8 mouse cellular contexts compared by ENCODE assay signal in genomic region chr4:98004986-98005385, GRCm38 (mm10).
DNase-seq lines count a peak whose midpoint lies in the region; ATAC-seq and TF ChIP-seq lines count a peak whose summit lies in the region.

No protein-coding gene starts in this region.

- no peak for DNase-seq in gastrocnemius, adult 2 months
- DNase-seq in gastrocnemius, postnatal 25 days: no peak
- DNase-seq in lung, embryonic 14.5 days: no peak
- no peak for DNase-seq in lung, postnatal 14 days
- DNase-seq in hindbrain, postnatal 0 days (ENCODE audit: low spot score): no peak
- DNase-seq in right cerebral cortex, adult 2 months (ENCODE audit: low spot score in 2 of 2): no peak
- DNase-seq in testis, postnatal 14 days (ENCODE audit: low spot score): no peak

- H3K9ac ChIP-seq in lung, embryonic 14.5 days: peak overlapping the region; percentile 40
- no peak overlapping the region for H3K9ac ChIP-seq in hindbrain, postnatal 0 days (replicated peaks; ENCODE audit: low read length)
- H3K9ac ChIP-seq in neural tube, embryonic 14.5 days (replicated peaks; ENCODE audit: low read depth, low read length): no peak overlapping the region

- 63% methylated on average over 6 of the region's 6 CpGs for WGBS in lung, embryonic 14.5 days
- 63% methylated on average over 6 of the region's 6 CpGs for WGBS in hindbrain, postnatal 0 days
- 40% methylated on average over 6 of the region's 6 CpGs for WGBS in neural tube, embryonic 14.5 days

- no peak overlapping the region; the same call in 1 of the 2 replicates for H3K4me2 ChIP-seq in lung, embryonic 14.5 days
- no peak overlapping the region for H3K4me2 ChIP-seq in hindbrain, postnatal 0 days (ENCODE audit: low read depth, low read length)
- H3K4me2 ChIP-seq in neural tube, embryonic 14.5 days (ENCODE audit: low read depth, low read length): no peak overlapping the region

- H3K36me3 ChIP-seq in lung, embryonic 14.5 days (ENCODE audit: insufficient read depth): peaks cover 8% of the 10 kb centered on the region; the same call in 1 of the 2 replicates
- no peaks in the 10 kb centered on the region for H3K36me3 ChIP-seq in hindbrain, postnatal 0 days (ENCODE audit: insufficient read depth, low read length)
- no peaks in the 10 kb centered on the region for H3K36me3 ChIP-seq in neural tube, embryonic 14.5 days (ENCODE audit: control insufficient read depth, insufficient read depth, low read length)

- no peaks in the 10 kb centered on the region for H3K27me3 ChIP-seq in lung, embryonic 14.5 days (ENCODE audit: insufficient read depth, low read length)
- H3K27me3 ChIP-seq in hindbrain, postnatal 0 days (ENCODE audit: insufficient read depth, low read length): no peaks in the 10 kb centered on the region
- no peaks in the 10 kb centered on the region for H3K27me3 ChIP-seq in neural tube, embryonic 14.5 days (ENCODE audit: control insufficient read depth, insufficient read depth, low read length)

- TF ChIP-seq CTCF in gastrocnemius, adult 2 months (IDR thresholded peaks at IDR 0.05): no peak
- no peak for TF ChIP-seq CTCF in lung, embryonic 14.5 days (IDR thresholded peaks at IDR 0.05; ENCODE audit: low read depth)
- no peak for TF ChIP-seq CTCF in hindbrain, postnatal 0 days (IDR thresholded peaks at IDR 0.05; ENCODE audit: low read depth)

- peak overlapping the region; percentile 87 for H3K27ac ChIP-seq in gastrocnemius, adult 2 months
- H3K27ac ChIP-seq in lung, embryonic 14.5 days (ENCODE audit: low read depth): peak overlapping the region; percentile 95
- peak overlapping the region; percentile 78; the same call in 1 of the 2 replicates for H3K27ac ChIP-seq in hindbrain, postnatal 0 days
- H3K27ac ChIP-seq in neural tube, embryonic 14.5 days (ENCODE audit: low read depth, low read length): peak overlapping the region; percentile 63; the same call in 1 of the 2 replicates

- H3K4me1 ChIP-seq in lung, embryonic 14.5 days (ENCODE audit: insufficient read depth): peaks cover 22% of the 10 kb centered on the region
- H3K4me1 ChIP-seq in hindbrain, postnatal 0 days (ENCODE audit: insufficient read depth, low read length): peaks cover 14% of the 10 kb centered on the region; the same call in 1 of the 2 replicates
- H3K4me1 ChIP-seq in neural tube, embryonic 14.5 days (ENCODE audit: control insufficient read depth, insufficient read depth, low read length): peaks cover 31% of the 10 kb centered on the region

- ATAC-seq in lung, embryonic 14.5 days (ENCODE audit: insufficient read depth): no peak
- ATAC-seq in hindbrain, postnatal 0 days: no peak
- ATAC-seq in neural tube, embryonic 14.5 days (ENCODE audit: low read depth): no peak

- intact Hi-C loops in gastrocnemius, adult 2 months (cut with DNase I): loop anchor here (1.0 to 10.0 kb wide), 5 partner anchors 104 to 320 kb away; partner anchors contain the start of gene E130114P18Rik

- no peaks in the 10 kb centered on the region for H3K9me3 ChIP-seq in lung, embryonic 14.5 days (ENCODE audit: low read depth, low read length)
- H3K9me3 ChIP-seq in hindbrain, postnatal 0 days (ENCODE audit: low read length): no peaks in the 10 kb centered on the region
- H3K9me3 ChIP-seq in neural tube, embryonic 14.5 days (ENCODE audit: control insufficient read depth, low read length): no peaks in the 10 kb centered on the region

- H3K4me3 ChIP-seq in gastrocnemius, adult 2 months: no peak overlapping the region
- no peak overlapping the region for H3K4me3 ChIP-seq in lung, embryonic 14.5 days (ENCODE audit: low read depth, low read length)
- H3K4me3 ChIP-seq in hindbrain, postnatal 0 days (ENCODE audit: low read length): no peak overlapping the region
- no peak overlapping the region for H3K4me3 ChIP-seq in neural tube, embryonic 14.5 days (ENCODE audit: low read depth, low read length)
